Mouse (Mus musculus): Measurements from ENCODE around the gene Irak3.

DNA sequence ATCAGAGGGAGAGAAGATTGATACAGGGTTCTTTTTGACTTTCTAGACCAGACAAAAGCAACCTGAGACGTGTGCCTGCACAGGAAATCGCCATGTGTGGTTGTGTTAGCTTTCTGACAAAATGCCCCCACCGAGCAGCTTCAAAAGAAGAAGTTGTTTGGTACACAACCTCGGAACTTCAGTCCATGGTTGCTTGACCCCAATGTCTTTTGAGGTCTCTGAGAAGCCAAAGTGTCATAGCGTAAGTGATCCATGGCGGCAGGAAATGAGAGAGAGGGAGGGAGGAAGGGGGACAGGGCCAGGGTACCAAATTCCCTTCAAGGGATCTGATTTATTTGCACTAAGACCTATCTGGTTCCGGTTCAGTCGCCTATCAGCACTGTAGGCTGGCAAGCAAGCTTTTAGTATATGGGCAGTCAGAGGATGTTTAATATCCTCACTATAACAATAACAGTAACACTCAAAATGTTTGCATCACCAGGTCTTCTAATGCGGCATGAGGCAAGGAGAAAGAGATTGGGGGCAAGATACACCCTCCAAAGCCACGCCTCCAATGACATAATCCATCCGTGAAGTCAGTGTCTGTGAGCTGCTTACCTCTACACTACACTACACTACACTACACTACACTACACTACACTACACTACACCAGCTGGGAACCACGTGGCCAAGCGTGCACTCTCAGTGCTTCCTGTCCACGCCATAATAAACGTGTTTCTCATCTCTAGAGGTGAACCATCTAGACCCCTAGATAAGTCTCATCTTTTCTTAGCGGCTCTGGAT, 729 bp upstream of the Irak3 start:
- TF ChIP-seq CTCF (IDR thresholded peaks at IDR 0.05; ENCODE audit: borderline replicate concordance, insufficient read depth, low read depth, low read length) = no peak
- TF ChIP-seq POLR2A (IDR thresholded peaks at IDR 0.05; ENCODE audit: borderline replicate concordance, insufficient read depth, low read length) = no peak
